Mouse (Mus musculus): ENCODE results near the gene Vav1.
A peak's percentile ranks its signal among the peaks of the same experiment; 100 is the strongest.

DNA sequence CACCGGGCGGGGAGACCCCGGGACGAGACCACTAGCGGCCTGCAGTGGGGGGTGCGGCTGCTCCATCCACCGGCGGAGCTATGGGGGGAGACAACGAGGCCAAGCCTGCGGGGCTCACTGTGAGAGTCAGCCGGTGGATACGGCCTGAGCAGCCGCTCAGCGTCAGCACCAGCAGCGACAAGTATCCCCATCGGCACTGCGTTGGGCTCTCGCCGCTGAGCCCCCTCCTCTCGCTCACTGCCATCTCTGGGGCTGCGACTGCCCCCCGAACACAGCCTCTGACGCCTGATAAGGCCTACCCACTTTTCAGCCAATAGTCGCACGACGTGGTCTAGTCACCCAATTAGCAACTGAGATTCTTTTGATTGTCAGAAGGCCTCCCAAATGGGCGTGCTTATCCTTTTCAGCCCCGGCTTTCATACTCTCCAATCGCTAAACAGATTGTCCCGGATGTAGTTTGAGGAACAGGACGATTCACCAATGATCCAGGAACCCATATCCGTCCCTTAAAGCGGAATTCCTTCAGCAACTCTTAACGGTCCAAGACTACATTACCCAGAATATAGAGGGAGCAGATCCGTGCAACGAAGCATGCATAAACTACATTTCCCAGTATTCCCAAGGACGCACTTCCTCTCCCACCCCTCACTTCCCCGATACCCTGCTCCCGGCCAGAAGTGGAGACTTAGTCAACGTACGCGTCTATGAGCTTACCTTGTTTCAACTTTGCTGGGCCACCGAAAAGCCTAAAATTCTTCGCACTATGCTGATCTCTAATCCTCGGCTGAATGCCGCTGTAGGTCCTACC is 31.3 kb upstream of the Vav1 start:
- TF ChIP-seq CTCF (IDR thresholded peaks at IDR 0.05; ENCODE audit: borderline replicate concordance, insufficient read depth, low read length) (no peak), POLR2A (IDR thresholded peaks at IDR 0.05; ENCODE audit: low read depth, low read length) (peak; percentile 80)

Measured in embryonic fibroblast, embryonic 13.5 days (primary cell).